Mouse (Mus musculus) heart, embryonic 14.5 days (tissue): Measurements from ENCODE around the gene Slc9a3r1. TPM values are rescaled to one million over a fixed set of nuclear protein-coding genes. Genes with fewer than 3 reads are reported as not detected.

ENCODE experiments used
- ATAC-seq: fragments of 200-750 bp; cut with Nextera tagmentation; 2 replicates; pipeline ENCODE4 v1.8.0; 2017; ENCODE audit warnings: low read depth, moderate TSS enrichment; ENCODE audit not compliant: insufficient number of reproducible peaks, insufficient read depth, low FRiP score
- H3K27ac ChIP-seq, 2 experiments: fragments of 200-500 bp in 1 of 2; fragments of 300-500 bp in 1 of 2; sonication (generic) in 1 of 2; replicated peaks in 1 of 2; 2 replicates each; pipeline ENCODE4 v1.5.1; 2012 to 2014; ENCODE audit warnings: low read depth in 2 of 2, low read length in 2 of 2, control low read depth in 1 of 2, mild to moderate bottlenecking in 1 of 2, mixed read lengths in 1 of 2; ENCODE audit not compliant: control insufficient read depth in 1 of 2, insufficient read depth in 1 of 2
- H3K27me3 ChIP-seq: fragments of 300-500 bp; sonication (generic); 2 replicates; pipeline ENCODE4 v1.6.1; 2014; ENCODE audit warnings: mild to moderate bottlenecking, low read length, control low read depth; ENCODE audit not compliant: control insufficient read depth, insufficient read depth
- H3K36me3 ChIP-seq: fragments of 300-500 bp; sonication (generic); 2 replicates; pipeline ENCODE4 v1.6.1; 2014; ENCODE audit warnings: mild to moderate bottlenecking, control low read depth, low read length, mixed read lengths; ENCODE audit not compliant: control insufficient read depth, insufficient read depth
- H3K4me1 ChIP-seq, 2 experiments: fragments of 200-500 bp in 1 of 2; fragments of 300-500 bp in 1 of 2; sonication (generic) in 1 of 2; 2 replicates each; pipeline ENCODE4 v1.6.1; 2012 to 2014; ENCODE audit warnings: low read length in 2 of 2, control low read depth in 1 of 2, mixed read lengths in 1 of 2; ENCODE audit not compliant: control insufficient read depth in 2 of 2, insufficient read depth in 2 of 2
- H3K4me2 ChIP-seq: fragments of 300-500 bp; sonication (generic); 2 replicates; pipeline ENCODE4 v1.6.1; 2014; ENCODE audit warnings: mild to moderate bottlenecking, low read length
- H3K4me3 ChIP-seq, 2 experiments: fragments of 200-500 bp in 1 of 2; fragments of 300-500 bp in 1 of 2; sonication (generic) in 1 of 2; 2 replicates each; pipeline ENCODE4 v1.5.1; 2012 to 2014; ENCODE audit warnings: low read length in 2 of 2, mild to moderate bottlenecking in 2 of 2, control low read depth in 1 of 2, low read depth in 1 of 2, moderate library complexity in 1 of 2; ENCODE audit not compliant: control insufficient read depth in 1 of 2, insufficient read depth in 1 of 2
- H3K9ac ChIP-seq: fragments of 300-500 bp; sonication (generic); 2 replicates; pipeline ENCODE4 v1.6.1; 2014; ENCODE audit warnings: mild to moderate bottlenecking, low read length
- H3K9me3 ChIP-seq: fragments of 300-500 bp; sonication (generic); 2 replicates; pipeline ENCODE4 v1.6.1; 2016; ENCODE audit warnings: low read length, control low read depth; ENCODE audit not compliant: control insufficient read depth
- WGBS: fragments of 180-500 bp; shearing (Covaris S2); extraction: QIAGEN DNeasy Blood & Tissue Kit; methylation state at CpG from one replicate; pipeline ENCODE4 v1.1.7; 2014; 5-methylcytosine and 5-hydroxymethylcytosine counted together
- polyA plus RNA-seq: library from polyadenylated mRNA; unstranded; fragments of >200 nt; fragmentation: Nextera tagmentation; extraction: Ambion mirVana; gene quantifications from 2 replicates; pipeline ENCODE4 v1.2.1, GENCODE M21; 2014

Gene Slc9a3r1
- polyA plus RNA-seq, 1 experiment from 2014 or later: 21.9 TPM

- no peak for ATAC-seq
- no peaks in the 10 kb centered on the region for H3K4me1 ChIP-seq
- H3K9ac ChIP-seq: no peak overlapping the region
- no peak overlapping the region for H3K4me2 ChIP-seq
- no peaks in the 10 kb centered on the region for H3K9me3 ChIP-seq
- H3K27ac ChIP-seq: no peak overlapping the region
- H3K36me3 ChIP-seq: no peaks in the 10 kb centered on the region
- H3K4me3 ChIP-seq: no peak overlapping the region
- 65% methylated on average over 2 of the region's 2 CpGs for WGBS
- H3K27me3 ChIP-seq: 0 out of 2 replicates have a peak, but pooled peaks cover 3% of the 10 kb centered on the region
Measured at GRCm38 (mm10) chr11:115141970-115142369, 21.2 kb upstream of the Slc9a3r1 start.

GRCm38 (mm10) chr11:115147813-115148212 is 15.3 kb upstream of the Slc9a3r1 start:
- no peak overlapping the region for H3K4me3 ChIP-seq
- no peaks in the 10 kb centered on the region for H3K36me3 ChIP-seq
- H3K4me1 ChIP-seq: peaks cover 0 to 6% of the 10 kb centered on the region in 2 experiments; a peak in 2 of 4 replicates
- H3K4me2 ChIP-seq: no peak overlapping the region
- ATAC-seq: no peak
- 84% methylated on average over 4 of the region's 4 CpGs for WGBS
- peaks cover 4% of the 10 kb centered on the region; the same call in 1 of the 2 replicates for H3K27me3 ChIP-seq
- H3K9me3 ChIP-seq: 0 out of 2 replicates have a peak, but pooled peaks cover 6% of the 10 kb centered on the region
- no peak overlapping the region for H3K9ac ChIP-seq
- no peak overlapping the region for H3K27ac ChIP-seq

- peaks cover 27% of the 10 kb centered on the region for H3K27me3 ChIP-seq
- peaks cover 0 to 11% of the 10 kb centered on the region in 2 experiments; a peak in 2 of 4 replicates for H3K4me1 ChIP-seq
- H3K36me3 ChIP-seq: no peaks in the 10 kb centered on the region
- no peak overlapping the region for H3K4me3 ChIP-seq
- no peak overlapping the region for H3K27ac ChIP-seq
- ATAC-seq: no peak
- H3K4me2 ChIP-seq: no peak overlapping the region
- 0 out of 2 replicates have a peak, but pooled peaks cover 6% of the 10 kb centered on the region for H3K9me3 ChIP-seq
- WGBS: 63% methylated on average over 6 of the region's 6 CpGs
- H3K9ac ChIP-seq: no peak overlapping the region
Measured at GRCm38 (mm10) chr11:115150741-115151254, 12.3 kb upstream of the Slc9a3r1 start.

GRCm38 (mm10) chr11:115151755-115152429 is 11.2 kb upstream of the Slc9a3r1 start:
- Histone ChIP-seq H3K4me1 (peaks cover 0 to 11% of the 10 kb centered on the region in 2 experiments; a peak in 2 of 4 replicates), H3K4me3 (peak overlapping the region; percentile 31 to 36), H3K9ac (peak overlapping the region; percentile 54; the same call in 1 of the 2 replicates), H3K9me3 (0 out of 2 replicates have a peak, but pooled peaks cover 6% of the 10 kb centered on the region), H3K4me2 (peak overlapping the region; percentile 69), H3K27ac (no peak overlapping the region), H3K36me3 (no peaks in the 10 kb centered on the region), H3K27me3 (peaks cover 37% of the 10 kb centered on the region)
- 5% methylated on average over 15 of the region's 15 CpGs for WGBS
- ATAC-seq: no peak

GRCm38 (mm10) chr11:115153088-115153487 is 10.1 kb upstream of the Slc9a3r1 start:
- 76% methylated on average over 9 of the region's 9 CpGs for WGBS
- Histone ChIP-seq H3K4me3 (no peak overlapping the region), H3K9ac (no peak overlapping the region), H3K36me3 (no peaks in the 10 kb centered on the region), H3K27ac (no peak overlapping the region), H3K4me2 (no peak overlapping the region), H3K4me1 (peaks cover 5 to 18% of the 10 kb centered on the region in 2 experiments), H3K27me3 (peaks cover 37% of the 10 kb centered on the region), H3K9me3 (0 out of 2 replicates have a peak, but pooled peaks cover 6% of the 10 kb centered on the region)
- ATAC-seq: no peak

- peaks cover 12 to 21% of the 10 kb centered on the region in 2 experiments for H3K4me1 ChIP-seq
- peaks cover 37% of the 10 kb centered on the region for H3K27me3 ChIP-seq
- peak overlapping the region; percentile 58 for H3K4me2 ChIP-seq
- peak overlapping the region; percentile 33 to 34 for H3K4me3 ChIP-seq
- 0 out of 2 replicates have a peak, but pooled peaks cover 6% of the 10 kb centered on the region for H3K9me3 ChIP-seq
- peak; percentile 51 for ATAC-seq
- H3K9ac ChIP-seq: peak overlapping the region; percentile 38; the same call in 1 of the 2 replicates
- H3K36me3 ChIP-seq: no peaks in the 10 kb centered on the region
- WGBS: under 1% methylated on average over 35 of the region's 35 CpGs
- H3K27ac ChIP-seq: no peak overlapping the region
Measured at GRCm38 (mm10) chr11:115153699-115154292, 9.3 kb upstream of the Slc9a3r1 start.

GRCm38 (mm10) chr11:115155053-115155634 is 8.0 kb upstream of the Slc9a3r1 start:
- peaks cover 37% of the 10 kb centered on the region for H3K27me3 ChIP-seq

More at GRCm38 (mm10) chr11:115155053-115155634, 8.0 kb upstream of the Slc9a3r1 start:
- H3K4me3 ChIP-seq: no peak overlapping the region
- H3K36me3 ChIP-seq: no peaks in the 10 kb centered on the region
- H3K27ac ChIP-seq: no peak overlapping the region
- no peak overlapping the region for H3K9ac ChIP-seq
- no peak overlapping the region for H3K4me2 ChIP-seq
- H3K4me1 ChIP-seq: peaks cover 12 to 21% of the 10 kb centered on the region in 2 experiments
- WGBS: 5% methylated on average over 5 of the region's 5 CpGs
- H3K9me3 ChIP-seq: no peaks in the 10 kb centered on the region
- ATAC-seq: no peak
